Mouse (Mus musculus) T-helper 1 cell (primary cell): Measurements from ENCODE around the gene Fh1.

ENCODE experiments used
- in situ Hi-C: fragments of 300-600 bp; cut with MboI, MseI; formaldehyde crosslinking; loops from one replicate; pipeline ENCODE4 v1.15.1; 2025; ENCODE audit warnings: high pct_unique_total_duplicates

The Fh1 gene

GRCm38 (mm10) chr1:175554641-175555040 lies 70.8 kb downstream of the Fh1 start:
- in situ Hi-C loops, result no loop called here

DNA sequence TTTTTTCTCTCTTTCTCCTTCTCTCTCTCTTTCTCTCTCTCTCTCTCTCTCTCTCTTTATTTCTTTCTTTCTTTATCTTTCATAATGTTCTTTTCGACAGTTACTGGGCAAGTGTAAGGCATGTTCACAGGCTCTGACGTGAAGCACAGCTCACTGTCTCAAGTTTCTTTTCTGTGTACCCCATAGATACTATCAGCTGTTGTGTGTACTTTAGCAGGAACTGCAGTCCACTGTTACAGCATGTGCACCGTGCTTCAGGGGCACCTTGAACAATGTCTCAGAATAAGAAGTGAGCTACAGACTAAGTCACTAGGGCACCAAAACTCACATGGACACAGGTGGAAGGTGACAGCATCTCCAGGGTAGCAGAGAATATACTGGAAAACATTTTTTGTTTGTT lies 73.0 kb downstream of the Fh1 start:
- in situ Hi-C loops, result no loop called here

GRCm38 (mm10) chr1:175550586-175550985 lies 74.8 kb downstream of the Fh1 start:
- in situ Hi-C loops, result no loop called here
